Comparison of ENCODE assay signal across 28 mouse cellular contexts in the genomic region with DNA sequence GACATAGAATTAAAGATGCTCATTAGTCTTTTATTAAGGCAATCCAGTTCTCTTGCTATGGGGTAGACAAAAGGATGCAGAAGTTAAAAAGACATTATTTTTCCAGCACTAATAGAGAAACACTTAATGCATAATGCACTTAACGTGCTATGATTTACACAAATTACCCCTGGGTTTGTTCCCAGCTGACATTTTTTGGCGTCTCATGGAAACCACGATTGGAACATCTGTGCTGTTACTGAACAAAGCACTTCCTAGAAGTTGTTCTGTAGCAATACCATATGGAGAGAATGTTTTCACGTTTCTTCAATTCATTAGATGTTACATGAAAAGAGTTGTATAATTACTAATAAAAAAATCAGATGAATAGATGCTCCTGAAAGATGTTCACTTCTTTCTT.
A peak's percentile ranks its signal among the peaks of the same experiment; 100 is the strongest.
DNase-seq lines count a peak whose midpoint lies in the region; ATAC-seq and TF ChIP-seq lines count a peak whose summit lies in the region.
"Had no signal": no experiment of that assay in that cellular context is flagged by ENCODE, and none has a peak within 500 bp of the region (broad histone marks: within the 10 kb centered on the region; RNA-seq: fewer than 3 reads in every experiment).

No protein-coding gene starts in this region.

- 25% methylated on average over 4 of the region's 4 CpGs for WGBS in forebrain, embryonic 15.5 days
- WGBS in forebrain, embryonic 12.5 days, result 47% methylated on average over 4 of the region's 4 CpGs
- WGBS in hindbrain, postnatal 0 days, result 35% methylated on average over 4 of the region's 4 CpGs
- WGBS in intestine, embryonic 16.5 days, result 51% methylated on average over 4 of the region's 4 CpGs

- no peak overlapping the region for H3K9ac ChIP-seq in forebrain, embryonic 15.5 days (replicated peaks)
- no peak overlapping the region for H3K9ac ChIP-seq in forebrain, embryonic 12.5 days
- H3K9ac ChIP-seq in hindbrain, postnatal 0 days (replicated peaks; ENCODE audit: low read length), result no peak overlapping the region
- H3K9ac ChIP-seq in intestine, embryonic 16.5 days (ENCODE audit: low read depth, low read length), result no peak overlapping the region
- H3K9ac ChIP-seq: heart, embryonic 13.5 days; limb, embryonic 12.5 days; liver, postnatal 0 days; neural tube, embryonic 15.5 days had no signal

- H3K4me2 ChIP-seq in forebrain, embryonic 15.5 days (replicated peaks), result no peak overlapping the region
- H3K4me2 ChIP-seq in forebrain, embryonic 12.5 days, result no peak overlapping the region
- H3K4me2 ChIP-seq in hindbrain, postnatal 0 days (ENCODE audit: low read depth, low read length), result no peak overlapping the region
- no peak overlapping the region for H3K4me2 ChIP-seq in intestine, embryonic 16.5 days (ENCODE audit: low read depth, low read length)
- H3K4me2 ChIP-seq: heart, embryonic 13.5 days; limb, embryonic 12.5 days; liver, embryonic 11.5 days; neural tube, embryonic 15.5 days had no signal

- peak; percentile 58; the same call in 1 of the 2 replicates for ATAC-seq in forebrain, embryonic 15.5 days (replicated peaks)
- ATAC-seq in forebrain, embryonic 12.5 days (ENCODE audit: low FRiP score), result no peak
- ATAC-seq in hindbrain, postnatal 0 days, result no peak
- ATAC-seq in intestine, embryonic 16.5 days, result no peak
- ATAC-seq: liver, postnatal 0 days had no signal

- no peak for TF ChIP-seq POLR2A in brain, embryonic 14.5 days (IDR thresholded peaks at IDR 0.05; ENCODE audit: borderline replicate concordance, extremely low read depth, insufficient read depth, insufficient read length, poor library complexity, severe bottlenecking)

- no peak overlapping the region for H3K4me3 ChIP-seq in forebrain, embryonic 15.5 days
- H3K4me3 ChIP-seq in forebrain, embryonic 12.5 days (replicated peaks), result no peak overlapping the region
- no peak overlapping the region for H3K4me3 ChIP-seq in hindbrain, postnatal 0 days (ENCODE audit: low read length)
- H3K4me3 ChIP-seq in intestine, embryonic 16.5 days (ENCODE audit: low read length), result no peak overlapping the region
- H3K4me3 ChIP-seq: heart, embryonic 13.5 days; limb, embryonic 12.5 days; megakaryocyte, embryonic 14.5 days; neural tube, embryonic 15.5 days had no signal

- no peaks in the 10 kb centered on the region for H3K36me3 ChIP-seq in forebrain, embryonic 15.5 days
- no peaks in the 10 kb centered on the region for H3K36me3 ChIP-seq in forebrain, embryonic 12.5 days (replicated peaks)
- no peaks in the 10 kb centered on the region for H3K36me3 ChIP-seq in hindbrain, postnatal 0 days (ENCODE audit: insufficient read depth, low read length)
- H3K36me3 ChIP-seq in intestine, embryonic 16.5 days (ENCODE audit: control insufficient read depth, insufficient read depth, low read length), result no peaks in the 10 kb centered on the region
- H3K36me3 ChIP-seq: G1E; heart, embryonic 13.5 days; limb, embryonic 12.5 days; neural tube, embryonic 15.5 days had no signal

- peak; percentile 3 for DNase-seq in layer of hippocampus, adult 9-10 months (ENCODE audit: low spot score)
- no peak for DNase-seq in layer of hippocampus, postnatal 10 days (ENCODE audit: low spot score in 2 of 2)
- DNase-seq in brain, embryonic 14.5 days (ENCODE audit: low read depth), result peak; percentile 81
- peak; percentile 19 for DNase-seq in hindbrain, postnatal 0 days (ENCODE audit: low spot score)
- DNase-seq: adrenal gland, adult 2 months; B cell, adult 2 months; cerebellum, adult 2 months; cerebellum, postnatal 25 days; gastrocnemius, postnatal 14 days; heart, adult 11 months; heart, postnatal 14 days; kidney, adult 18-20 months; kidney, postnatal 14 days; layer of hippocampus, postnatal 36 days; liver, postnatal 0 days; right cerebral cortex, adult 18-20 months; right cerebral cortex, postnatal 4 days; thymus, adult 18-20 months had no signal

- no peaks in the 10 kb centered on the region for H3K27me3 ChIP-seq in forebrain, embryonic 15.5 days
- H3K27me3 ChIP-seq in forebrain, embryonic 12.5 days, result no peaks in the 10 kb centered on the region
- H3K27me3 ChIP-seq in hindbrain, postnatal 0 days (ENCODE audit: insufficient read depth, low read length), result no peaks in the 10 kb centered on the region
- no peaks in the 10 kb centered on the region for H3K27me3 ChIP-seq in intestine, embryonic 16.5 days (replicated peaks; ENCODE audit: control insufficient read depth, insufficient read depth, low read length)
- H3K27me3 ChIP-seq: CH12.LX; heart, embryonic 13.5 days; limb, embryonic 12.5 days; megakaryocyte, embryonic 14.5 days; neural tube, embryonic 15.5 days had no signal

- peak overlapping the region; percentile 48; the same call in 1 of the 2 replicates for H3K27ac ChIP-seq in forebrain, embryonic 15.5 days (replicated peaks)
- H3K27ac ChIP-seq in forebrain, embryonic 12.5 days, result no peak overlapping the region
- H3K27ac ChIP-seq in hindbrain, postnatal 0 days, result no peak overlapping the region
- H3K27ac ChIP-seq in intestine, embryonic 16.5 days (ENCODE audit: low read length), result no peak overlapping the region
- H3K27ac ChIP-seq: heart, embryonic 13.5 days; limb, embryonic 12.5 days; neural tube, embryonic 15.5 days had no signal

- 0 out of 2 replicates have a peak, but pooled peaks cover 3% of the 10 kb centered on the region for H3K4me1 ChIP-seq in forebrain, embryonic 15.5 days
- no peaks in the 10 kb centered on the region for H3K4me1 ChIP-seq in forebrain, embryonic 12.5 days
- no peaks in the 10 kb centered on the region for H3K4me1 ChIP-seq in hindbrain, postnatal 0 days (ENCODE audit: insufficient read depth, low read length)
- H3K4me1 ChIP-seq in intestine, embryonic 16.5 days (ENCODE audit: control insufficient read depth, insufficient read depth, low read length), result no peaks in the 10 kb centered on the region
- H3K4me1 ChIP-seq: heart, embryonic 13.5 days; limb, embryonic 12.5 days; megakaryocyte, embryonic 14.5 days; neural tube, embryonic 15.5 days had no signal

- no peaks in the 10 kb centered on the region for H3K9me3 ChIP-seq in forebrain, embryonic 15.5 days
- H3K9me3 ChIP-seq in forebrain, embryonic 12.5 days, result no peaks in the 10 kb centered on the region
- H3K9me3 ChIP-seq in hindbrain, postnatal 0 days (ENCODE audit: low read length), result no peaks in the 10 kb centered on the region
- H3K9me3 ChIP-seq in intestine, embryonic 16.5 days (ENCODE audit: control insufficient read depth, low read length), result no peaks in the 10 kb centered on the region
- H3K9me3 ChIP-seq: G1E; heart, embryonic 13.5 days; limb, embryonic 12.5 days; megakaryocyte, embryonic 14.5 days; neural tube, embryonic 15.5 days had no signal

- no peak for TF ChIP-seq CTCF in brain, embryonic 14.5 days (IDR thresholded peaks at IDR 0.05; ENCODE audit: borderline replicate concordance, extremely low read depth, insufficient read depth, insufficient read length)
- no peak for TF ChIP-seq CTCF in hindbrain, postnatal 0 days (IDR thresholded peaks at IDR 0.05; ENCODE audit: low read depth)

Comparison
In these comparisons a context has a peak if more than half of its experiments do, and no peak if none do; other contexts are left out.
1. DNase-seq: peak in layer of hippocampus, adult 9-10 months (single experiment), brain, embryonic 14.5 days (single experiment) and hindbrain, postnatal 0 days (single experiment); none in layer of hippocampus, postnatal 10 days (0 of 2).